Mouse (Mus musculus) layer of hippocampus, postnatal 36 days (tissue): ENCODE data around the gene Churc1. TPM values are rescaled to one million over a fixed set of nuclear protein-coding genes. Genes with fewer than 3 reads are reported as not detected.
"Not testable (repeated sequence)": the region's sequence is repeated elsewhere in the genome, so short reads cannot be mapped to it uniquely, and the experiment has no call there.

ENCODE experiments used
- DNase-seq, 2 experiments: peaks; one replicate each; pipeline ENCODE4 v3.0.0; 2022
- total RNA-seq, 2 experiments: library from RNA; stranded (reverse); gene quantifications; 2 replicates each; pipeline ENCODE4 v1.2.3; 2021

Gene Churc1
- 10 to 100 TPM; 33.0 to 34.6 TPM for total RNA-seq

- peak; percentile 80 to 84 for DNase-seq
These were observed at the start of gene Churc1, which contains the start of gene Fntb for GRCm38 (mm10) chr12:76765354-76765851. TSS of gene Churc1 (plus strand) at chr12:76765538. TSS of gene Fntb (plus strand) at chr12:76765589.

- DNase-seq, result no peak
These were observed 47.0 kb upstream of the Churc1 start for GRCm38 (mm10) chr12:76718384-76718783.

- no peak for DNase-seq
These were observed 44.8 kb upstream of the Churc1 start for GRCm38 (mm10) chr12:76720572-76720971.

GRCm38 (mm10) chr12:76722026-76722425 lies 43.3 kb upstream of the Churc1 start:
- no peak for DNase-seq

- DNase-seq, result no peak
These were observed 37.4 kb upstream of the Churc1 start for GRCm38 (mm10) chr12:76727955-76728354.

GRCm38 (mm10) chr12:76750866-76751459 lies 14.4 kb upstream of the Churc1 start:
- no peak for DNase-seq

GRCm38 (mm10) chr12:76752652-76753318 lies 12.6 kb upstream of the Churc1 start:
- DNase-seq, result peak in 1 of 2 experiments; percentile 30

- DNase-seq, result peak; percentile 12 to 19
These were observed 728 bp downstream of the Churc1 start for GRCm38 (mm10) chr12:76765901-76766630.

- DNase-seq, result no peak
These were observed 5.6 kb downstream of the Churc1 start for GRCm38 (mm10) chr12:76770841-76771500.

- no peak for DNase-seq
These were observed 6.2 kb downstream of the Churc1 start for GRCm38 (mm10) chr12:76771540-76771939.

- DNase-seq, result no peak
These were observed 9.3 kb downstream of the Churc1 start for GRCm38 (mm10) chr12:76774652-76775051.

- no peak for DNase-seq
These were observed 9.8 kb downstream of the Churc1 start for GRCm38 (mm10) chr12:76775132-76775531.

GRCm38 (mm10) chr12:76776898-76777297 lies 11.6 kb downstream of the Churc1 start:
- no peak for DNase-seq

- no peak for DNase-seq
These were observed 12.5 kb downstream of the Churc1 start for GRCm38 (mm10) chr12:76777845-76778244.

GRCm38 (mm10) chr12:76778305-76779083 lies 13.2 kb downstream of the Churc1 start:
- DNase-seq, result no peak

GRCm38 (mm10) chr12:76779951-76780350 lies 14.6 kb downstream of the Churc1 start:
- DNase-seq, result no peak

GRCm38 (mm10) chr12:76780639-76781468 lies 15.5 kb downstream of the Churc1 start:
- no peak for DNase-seq

- DNase-seq, result no peak
These were observed 18.8 kb downstream of the Churc1 start for GRCm38 (mm10) chr12:76784056-76784619.

GRCm38 (mm10) chr12:76790446-76791084 lies 25.2 kb downstream of the Churc1 start:
- no peak for DNase-seq

GRCm38 (mm10) chr12:76792540-76792939 lies 27.2 kb downstream of the Churc1 start:
- DNase-seq, result not testable (repeated sequence)
